Mouse (Mus musculus) CH12.LX (cell line): ENCODE measurements around the gene Mns1. TPM values are rescaled to one million over a fixed set of nuclear protein-coding genes. Genes with fewer than 3 reads are reported as not detected.

Experiments used
- DNase-seq: peaks from one replicate; pipeline ENCODE4 v3.0.0-alpha.2; 2013; ENCODE audit errors: extremely low read depth
- H3K27ac ChIP-seq: 2 replicates; pipeline ENCODE4 v1.5.1; 2012; ENCODE audit warnings: low read depth, mild to moderate bottlenecking, control low read depth, moderate library complexity; ENCODE audit not compliant: insufficient read depth
- H3K27me3 ChIP-seq: replicated peaks from 2 replicates; pipeline ENCODE3; 2012; ENCODE audit warnings: inconsistent platforms
- H3K36me3 ChIP-seq, 2 experiments: replicated peaks in 1 of 2; 2 replicates each; pipeline versions ENCODE3 to v1.6.1; 2012; ENCODE audit warnings: inconsistent platforms in 1 of 2, low read length in 1 of 2, mild to moderate bottlenecking in 1 of 2, mixed read lengths in 1 of 2, moderate library complexity in 1 of 2; ENCODE audit not compliant: control insufficient read depth in 1 of 2, insufficient read depth in 1 of 2
- H3K4me1 ChIP-seq, 2 experiments: 2 replicates each; pipeline ENCODE4 v1.6.1; 2012; ENCODE audit warnings: inconsistent platforms in 1 of 2, moderate library complexity in 1 of 2; ENCODE audit not compliant: insufficient read depth in 2 of 2, control insufficient read depth in 1 of 2
- H3K4me2 ChIP-seq: 2 replicates; pipeline ENCODE4 v1.6.1; 2012; ENCODE audit warnings: low read depth, mild to moderate bottlenecking, control low read depth; ENCODE audit not compliant: poor library complexity, insufficient read depth, severe bottlenecking
- H3K4me3 ChIP-seq, 3 experiments: fragments of 150-350 bp in 1 of 3; sonication (generic) in 1 of 3; replicated peaks in 1 of 3; 2 replicates each; pipeline versions ENCODE3 to v1.5.1; 2011 to 2012; ENCODE audit warnings: low read depth in 2 of 3, low read length in 2 of 3, mild to moderate bottlenecking in 2 of 3, moderate library complexity in 2 of 3, control low read depth in 1 of 3, improper control_type of control experiment in 1 of 3, inconsistent platforms in 1 of 3, mixed read lengths in 1 of 3; ENCODE audit not compliant: poor library complexity in 1 of 3
- H3K79me2 ChIP-seq: replicated peaks from 2 replicates; pipeline ENCODE4 v1.6.1; 2012; ENCODE audit warnings: mild to moderate bottlenecking, moderate library complexity; ENCODE audit not compliant: control insufficient read depth, poor library complexity, insufficient read depth, severe bottlenecking; ENCODE audit errors: extremely low read depth
- H3K9ac ChIP-seq: 2 replicates; pipeline ENCODE4 v1.6.1; 2012; ENCODE audit warnings: low read depth, mild to moderate bottlenecking, control low read depth, moderate library complexity; ENCODE audit not compliant: insufficient read depth
- H3K9me3 ChIP-seq: replicated peaks from 2 replicates; pipeline ENCODE3; 2012; ENCODE audit warnings: low read length, inconsistent platforms, mixed read lengths
- BHLHE40 ChIP-seq: IDR thresholded peaks from 2 replicates; pipeline ENCODE4 v1.6.1; 2011; ENCODE audit warnings: mild to moderate bottlenecking, low read depth, low read length, improper control_type of control experiment
- CHD1 ChIP-seq: IDR thresholded peaks from 2 replicates; pipeline ENCODE4 v1.6.1; 2012; ENCODE audit warnings: low read depth, low read length, improper control_type of control experiment, inconsistent platforms
- CHD2 ChIP-seq: IDR thresholded peaks from 2 replicates; pipeline ENCODE4 v1.6.1; 2011; ENCODE audit warnings: low read length, improper control_type of control experiment
- CTCF ChIP-seq, 2 experiments: IDR thresholded peaks in 1 of 2; conservative IDR thresholded peaks in 1 of 2; 2 replicates each; pipeline ENCODE4 v1.5.1; 2011 to 2012; ENCODE audit warnings: low read depth in 2 of 2, low read length in 2 of 2, improper control_type of control experiment in 1 of 2, inconsistent platforms in 1 of 2, mild to moderate bottlenecking in 1 of 2, moderate library complexity in 1 of 2
- ELF1 ChIP-seq: IDR thresholded peaks from 2 replicates; pipeline ENCODE4 v1.6.1; 2014; ENCODE audit warnings: low read depth, mild to moderate bottlenecking, inconsistent platforms, low read length, improper control_type of control experiment
- EP300 ChIP-seq: IDR thresholded peaks from 2 replicates; pipeline ENCODE4 v1.6.1; 2011; ENCODE audit warnings: low read length, improper control_type of control experiment
- ETS1 ChIP-seq: conservative IDR thresholded peaks from 2 replicates; pipeline ENCODE4 v1.6.1; 2012; ENCODE audit warnings: low read depth, mild to moderate bottlenecking, inconsistent platforms, low read length, improper control_type of control experiment, moderate library complexity
- GABPA ChIP-seq: IDR thresholded peaks from 2 replicates; pipeline ENCODE4 v1.6.1; 2012; ENCODE audit warnings: low read depth, low read length, improper control_type of control experiment, inconsistent platforms; ENCODE audit not compliant: insufficient replicate concordance
- HCFC1 ChIP-seq: IDR thresholded peaks from 2 replicates; pipeline ENCODE4 v1.6.1; 2012; ENCODE audit warnings: low read depth, mild to moderate bottlenecking, inconsistent platforms, low read length, improper control_type of control experiment
- IRF4 ChIP-seq: IDR thresholded peaks from 2 replicates; pipeline ENCODE4 v1.6.1; 2014; ENCODE audit warnings: low read depth, mild to moderate bottlenecking, inconsistent platforms, low read length, improper control_type of control experiment
- JUN ChIP-seq: IDR thresholded peaks from 2 replicates; pipeline ENCODE4 v1.6.1; 2011; ENCODE audit warnings: low read depth, mild to moderate bottlenecking, low read length, improper control_type of control experiment, moderate library complexity; ENCODE audit not compliant: insufficient read depth
- KAT2A ChIP-seq: IDR thresholded peaks from 2 replicates; pipeline ENCODE4 v1.6.1; 2012; ENCODE audit warnings: low read length, improper control_type of control experiment, inconsistent platforms; ENCODE audit not compliant: insufficient replicate concordance
- MAX ChIP-seq: IDR thresholded peaks from 2 replicates; pipeline ENCODE4 v1.6.1; 2011; ENCODE audit warnings: low read length, improper control_type of control experiment
- MAZ ChIP-seq: IDR thresholded peaks from 2 replicates; pipeline ENCODE4 v1.6.1; 2012; ENCODE audit warnings: low read depth, mild to moderate bottlenecking, inconsistent platforms, low read length, improper control_type of control experiment, moderate library complexity
- MEF2A ChIP-seq: IDR thresholded peaks from 2 replicates; pipeline ENCODE4 v1.6.1; 2014; ENCODE audit warnings: low read depth, mild to moderate bottlenecking, inconsistent platforms, low read length, improper control_type of control experiment, borderline replicate concordance
- MXI1 ChIP-seq: IDR thresholded peaks from 2 replicates; pipeline ENCODE4 v1.6.1; 2011; ENCODE audit warnings: mild to moderate bottlenecking, low read depth, low read length, improper control_type of control experiment
- NELFE ChIP-seq: IDR thresholded peaks from 2 replicates; pipeline ENCODE4 v1.6.1; 2011; ENCODE audit warnings: low read depth, low read length, improper control_type of control experiment
- PAX5 ChIP-seq: IDR thresholded peaks from 2 replicates; pipeline ENCODE4 v1.6.1; 2012; ENCODE audit warnings: low read length, inconsistent platforms, mixed read lengths
- POLR2A ChIP-seq: IDR thresholded peaks from 2 replicates; pipeline ENCODE4 v1.6.1; 2011; ENCODE audit warnings: low read depth, mild to moderate bottlenecking, improper control_type of control experiment, low read length
- POLR2AphosphoS2 ChIP-seq: IDR thresholded peaks from 2 replicates; pipeline ENCODE4 v1.6.1; 2011; ENCODE audit warnings: low read depth, low read length, improper control_type of control experiment
- RAD21 ChIP-seq: IDR thresholded peaks from 2 replicates; pipeline ENCODE4 v1.6.1; 2011; ENCODE audit warnings: low read depth, mild to moderate bottlenecking, low read length, improper control_type of control experiment, moderate library complexity
- RCOR1 ChIP-seq: conservative IDR thresholded peaks from 2 replicates; pipeline ENCODE4 v1.6.1; 2012; ENCODE audit warnings: low read depth, mild to moderate bottlenecking, inconsistent platforms, low read length, improper control_type of control experiment
- SIN3A ChIP-seq: IDR thresholded peaks from 2 replicates; pipeline ENCODE4 v1.6.1; 2012; ENCODE audit warnings: low read length, improper control_type of control experiment, inconsistent platforms
- SMC3 ChIP-seq: IDR thresholded peaks from 2 replicates; pipeline ENCODE4 v1.6.1; 2011; ENCODE audit warnings: low read depth, low read length, improper control_type of control experiment
- TCF12 ChIP-seq: IDR thresholded peaks from 2 replicates; pipeline ENCODE4 v1.6.1; 2014; ENCODE audit warnings: low read depth, mild to moderate bottlenecking, inconsistent platforms, low read length, improper control_type of control experiment
- UBTF ChIP-seq: IDR thresholded peaks from 2 replicates; pipeline ENCODE4 v1.6.1; 2012; ENCODE audit warnings: low read depth, mild to moderate bottlenecking, inconsistent platforms, low read length, improper control_type of control experiment, moderate library complexity
- USF2 ChIP-seq: conservative IDR thresholded peaks from 2 replicates; pipeline ENCODE4 v1.6.1; 2011; ENCODE audit warnings: low read depth, low read length, improper control_type of control experiment
- ZKSCAN1 ChIP-seq: IDR thresholded peaks from 2 replicates; pipeline ENCODE4 v1.6.1; 2012; ENCODE audit warnings: low read depth, inconsistent platforms, low read length, improper control_type of control experiment, borderline replicate concordance
- dilution Hi-C: fragments of 300-500 bp; cut with MboI; formaldehyde crosslinking; loops from 2 replicates; pipeline ENCODE4 v1.14.3; 2020; ENCODE audit warnings: low sequenced_read_pairs; ENCODE audit not compliant: extremely low pct_unique_long_range_greater_than_20kb, extremely low pct_ligation_motif_present
- in situ Hi-C: fragments of 300-500 bp; cut with MboI; formaldehyde crosslinking; loops from 3 replicates; pipeline ENCODE4 v1.14.3; 2019; ENCODE audit warnings: low sequenced_read_pairs, low pct_ligation_motif_present, low pct_unique_long_range_greater_than_20kb, mixed read lengths
- polyA plus RNA-seq: library from polyadenylated mRNA; unstranded; fragments of >175 nt; gene quantifications from 2 replicates; pipeline ENCODE4 v1.2.1, GENCODE M21; 2012; ENCODE audit warnings: low read depth; ENCODE audit not compliant: insufficient read length
- total RNA-seq, 2 experiments: library from RNA; depleted of rRNA; stranded (reverse); fragments of 300-350 nt in 1 of 2; fragments of >200 nt in 1 of 2; gene quantifications; 2 replicates each; pipeline ENCODE4 v1.2.3; 2012 to 2014

Mns1 gene
- total and polyA plus RNA-seq, 3 experiments, result 16.7 to 66.0 (median 19.4) TPM

- no peak overlapping the region for H3K27ac ChIP-seq
Observed at GRCm38 (mm10) chr9:72488523-72488922, 50.7 kb downstream of the Mns1 start.

DNA sequence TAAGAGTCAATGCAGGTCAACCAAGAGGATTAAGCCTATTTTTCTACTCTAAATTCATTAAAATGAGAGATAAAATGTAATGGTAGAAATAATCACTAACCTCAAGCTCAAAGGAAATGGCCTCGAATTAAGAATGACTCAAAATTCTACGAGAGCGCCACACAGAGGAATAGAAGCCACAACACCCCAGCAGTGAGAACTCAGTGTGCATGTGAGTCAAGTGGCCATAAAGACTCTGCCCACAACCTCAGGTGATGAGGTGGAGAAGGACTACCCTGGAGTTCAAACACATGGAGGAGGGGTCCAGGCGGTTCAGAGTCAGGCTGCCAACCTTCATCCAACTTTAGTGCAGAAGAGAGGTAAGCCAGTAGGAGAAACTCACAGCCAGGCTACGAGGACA, 51.3 kb downstream of the Mns1 start:
- Histone ChIP-seq H3K4me2 (no peak overlapping the region; the same call in 1 of the 2 replicates), H3K9me3 (no peaks in the 10 kb centered on the region), H3K79me2 (peaks cover 8% of the 10 kb centered on the region)
- dilution Hi-C loops, result no loop called here
- DNase-seq, result peak; percentile 34
- TF ChIP-seq HCFC1, result no peak
- TF ChIP-seq NELFE, result no peak
- no peak for TF ChIP-seq MAZ
- TF ChIP-seq RCOR1, result no peak
- no peak for TF ChIP-seq SMC3
- no peak for TF ChIP-seq ZKSCAN1
- TF ChIP-seq PAX5, result no peak
- no peak for TF ChIP-seq RAD21
- peak; percentile 54; the same call in 1 of the 2 replicates for TF ChIP-seq BHLHE40
- TF ChIP-seq POLR2A, result no peak
- TF ChIP-seq MEF2A, result no peak
- TF ChIP-seq IRF4, result no peak
- TF ChIP-seq CHD2, result 0 out of 2 replicates have a peak, but pooled peaks have one; percentile 27
- no peak for TF ChIP-seq MXI1
- no peak for TF ChIP-seq POLR2AphosphoS2
- TF ChIP-seq KAT2A, result no peak
- no peak for TF ChIP-seq SIN3A
- peak in 1 of 2 experiments; percentile 27; a peak in 1 of 4 replicates for TF ChIP-seq CTCF (conservative IDR thresholded peaks at IDR 0.05 in 1 of 2, IDR thresholded peaks at IDR 0.05 in 1 of 2; ENCODE audit: low read depth in 2 of 2, low read length in 2 of 2)
- no peak for TF ChIP-seq ETS1
- no peak for TF ChIP-seq UBTF
- no peak for TF ChIP-seq GABPA
- no peak for TF ChIP-seq USF2
- TF ChIP-seq, all 38 proteins: peak for 3
- Histone ChIP-seq H3K27me3 (no peaks in the 10 kb centered on the region), H3K27ac (no peak overlapping the region), H3K4me1 (peaks cover 7 to 39% of the 10 kb centered on the region in 2 experiments), H3K4me3 (no peak overlapping the region), H3K9ac (0 out of 2 replicates have a peak overlapping the region, but pooled peaks have one; percentile 4), H3K36me3 (peaks cover 11 to 32% of the 10 kb centered on the region in 2 experiments)
- in situ Hi-C loops, result no loop called here

More at GRCm38 (mm10) chr9:72488523-72488922, 50.7 kb downstream of the Mns1 start:
- no peak overlapping the region for H3K4me2 ChIP-seq
- H3K27me3 ChIP-seq, result no peaks in the 10 kb centered on the region
- H3K9ac ChIP-seq, result no peak overlapping the region
- H3K4me3 ChIP-seq, result no peak overlapping the region
- dilution Hi-C loops (no loop called here), in situ Hi-C loops (no loop called here)
- no peak for TF ChIP-seq EP300
- no peak for TF ChIP-seq MAX
- TF ChIP-seq GABPA, result no peak
- TF ChIP-seq CTCF (conservative IDR thresholded peaks at IDR 0.05 in 1 of 2, IDR thresholded peaks at IDR 0.05 in 1 of 2; ENCODE audit: low read depth in 2 of 2, low read length in 2 of 2), result no peak
- no peak for TF ChIP-seq JUN
- no peak for TF ChIP-seq ELF1
- no peak for TF ChIP-seq RCOR1
- no peak for TF ChIP-seq BHLHE40
- no peak for TF ChIP-seq CHD1
- TF ChIP-seq NELFE, result no peak
- no peak for TF ChIP-seq ZKSCAN1
- TF ChIP-seq POLR2AphosphoS2, result no peak
- TF ChIP-seq TCF12, result no peak
- H3K9me3 ChIP-seq, result no peaks in the 10 kb centered on the region
- no peak for DNase-seq
- peaks cover 15 to 38% of the 10 kb centered on the region in 2 experiments for H3K36me3 ChIP-seq
- peaks cover 8% of the 10 kb centered on the region for H3K79me2 ChIP-seq
- H3K4me1 ChIP-seq, result peaks cover 5 to 33% of the 10 kb centered on the region in 2 experiments
